14 mouse cellular contexts compared by ENCODE assay signal in the genomic region with DNA sequence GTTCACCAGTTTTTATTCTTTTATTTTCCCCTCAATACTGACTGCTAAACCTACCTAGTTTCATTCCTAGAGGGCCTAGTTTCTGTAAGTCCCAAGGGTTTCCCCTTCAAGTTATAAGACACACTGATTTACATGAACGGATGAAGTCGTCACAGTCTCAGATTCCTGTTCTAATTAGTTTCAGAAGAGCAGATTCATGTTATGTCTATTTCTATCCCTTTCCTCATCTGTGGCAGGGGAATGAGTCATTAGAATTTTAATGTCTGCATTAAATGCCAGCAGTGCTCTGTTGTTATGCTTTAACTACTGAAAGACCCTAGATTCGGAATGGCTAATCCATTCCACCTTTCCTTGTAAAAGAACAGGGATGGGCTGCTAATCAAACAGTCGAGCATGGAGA.
DNase-seq lines count a peak whose midpoint lies in the region; ATAC-seq lines count a peak whose summit lies in the region.
"Had no signal": no experiment of that assay in that cellular context is flagged by ENCODE, and none has a peak within 500 bp of the region (broad histone marks: within the 10 kb centered on the region; RNA-seq: fewer than 3 reads in every experiment).

No protein-coding gene starts in this region.

- no peaks in the 10 kb centered on the region for H3K4me1 ChIP-seq in midbrain, embryonic 12.5 days
- no peaks in the 10 kb centered on the region for H3K4me1 ChIP-seq in midbrain, embryonic 10.5 days
- H3K4me1 ChIP-seq in hindbrain, embryonic 16.5 days (ENCODE audit: control insufficient read depth, insufficient read depth, low read depth, low read length) = no peaks in the 10 kb centered on the region; the same call in 1 of the 2 replicates
- H3K4me1 ChIP-seq: embryonic facial prominence, embryonic 13.5 days; kidney, embryonic 15.5 days had no signal

- H3K27ac ChIP-seq in midbrain, embryonic 12.5 days (replicated peaks) = no peak overlapping the region
- no peak overlapping the region for H3K27ac ChIP-seq in midbrain, embryonic 10.5 days (replicated peaks)
- H3K27ac ChIP-seq in hindbrain, embryonic 16.5 days (ENCODE audit: low read depth, low read length) = no peak overlapping the region
- H3K27ac ChIP-seq: embryonic facial prominence, embryonic 13.5 days; kidney, embryonic 15.5 days had no signal

- H3K36me3 ChIP-seq in midbrain, embryonic 12.5 days = no peaks in the 10 kb centered on the region
- no peaks in the 10 kb centered on the region for H3K36me3 ChIP-seq in midbrain, embryonic 10.5 days
- H3K36me3 ChIP-seq in hindbrain, embryonic 16.5 days (ENCODE audit: control insufficient read depth, insufficient read depth, low read length) = no peaks in the 10 kb centered on the region
- H3K36me3 ChIP-seq: embryonic facial prominence, embryonic 13.5 days; kidney, embryonic 15.5 days had no signal

- no peaks in the 10 kb centered on the region for H3K9me3 ChIP-seq in midbrain, embryonic 12.5 days
- no peaks in the 10 kb centered on the region for H3K9me3 ChIP-seq in midbrain, embryonic 10.5 days (replicated peaks)
- H3K9me3 ChIP-seq in hindbrain, embryonic 16.5 days (ENCODE audit: control insufficient read depth, low read length) = no peaks in the 10 kb centered on the region
- H3K9me3 ChIP-seq: embryonic facial prominence, embryonic 13.5 days; kidney, embryonic 15.5 days had no signal

- no peaks in the 10 kb centered on the region for H3K27me3 ChIP-seq in midbrain, embryonic 12.5 days
- no peaks in the 10 kb centered on the region for H3K27me3 ChIP-seq in midbrain, embryonic 10.5 days (ENCODE audit: low read depth, poor library complexity, severe bottlenecking)
- H3K27me3 ChIP-seq in hindbrain, embryonic 16.5 days (replicated peaks; ENCODE audit: control insufficient read depth, insufficient read depth, low read length) = no peaks in the 10 kb centered on the region
- H3K27me3 ChIP-seq: embryonic facial prominence, embryonic 13.5 days; kidney, embryonic 15.5 days had no signal

- no peak overlapping the region for H3K4me3 ChIP-seq in midbrain, embryonic 12.5 days
- H3K4me3 ChIP-seq in midbrain, embryonic 10.5 days = no peak overlapping the region
- no peak overlapping the region for H3K4me3 ChIP-seq in hindbrain, embryonic 16.5 days (ENCODE audit: low read length)
- H3K4me3 ChIP-seq: embryonic facial prominence, embryonic 13.5 days; kidney, embryonic 15.5 days had no signal

- DNase-seq in frontal cortex, postnatal 14 days (ENCODE audit: low spot score in 2 of 2) = no peak
- no peak for DNase-seq in midbrain, embryonic 10.5 days (ENCODE audit: low spot score)
- peak; percentile 27 for DNase-seq in telencephalon, adult 2 months (ENCODE audit: low read depth, low spot score)
- no peak for DNase-seq in urinary bladder, postnatal 36 days (ENCODE audit: low spot score in 2 of 2)
- DNase-seq in urinary bladder, postnatal 10 days (ENCODE audit: low spot score) = no peak
- DNase-seq: adrenal gland, adult 2 months; cerebellum, postnatal 36 days; lung, embryonic 14.5 days had no signal

- no peak overlapping the region for H3K9ac ChIP-seq in midbrain, embryonic 12.5 days (replicated peaks)
- no peak overlapping the region for H3K9ac ChIP-seq in hindbrain, embryonic 16.5 days (ENCODE audit: low read depth, low read length)
- H3K9ac ChIP-seq: embryonic facial prominence, embryonic 13.5 days; kidney, embryonic 15.5 days; lung, embryonic 14.5 days had no signal

- no peak overlapping the region for H3K4me2 ChIP-seq in midbrain, embryonic 12.5 days (replicated peaks)
- no peak overlapping the region for H3K4me2 ChIP-seq in hindbrain, embryonic 16.5 days (ENCODE audit: low read length)
- H3K4me2 ChIP-seq: embryonic facial prominence, embryonic 13.5 days; kidney, embryonic 15.5 days; lung, embryonic 14.5 days had no signal

- peak; percentile 81 for ATAC-seq in frontal cortex, adult (ENCODE audit: low TSS enrichment)
- ATAC-seq in midbrain, embryonic 12.5 days (ENCODE audit: low FRiP score, low read depth) = peak; percentile 41; the same call in 1 of the 2 replicates
- ATAC-seq in hindbrain, embryonic 16.5 days = 0 out of 2 replicates have a peak, but pooled peaks have one; percentile 27
- ATAC-seq: forebrain, embryonic 16.5 days had no signal

- WGBS in midbrain, embryonic 12.5 days = 33% methylated on average over 4 of the region's 4 CpGs
- 53% methylated on average over 4 of the region's 4 CpGs for WGBS in midbrain, embryonic 10.5 days
- WGBS in hindbrain, embryonic 16.5 days = 24% methylated on average over 4 of the region's 4 CpGs

Comparison
In these comparisons a context has a peak if more than half of its experiments do, and no peak if none do; other contexts are left out.
1. ATAC-seq: peak in every context shown above with its lines; median percentile 81 in frontal cortex, adult; 41 in midbrain, embryonic 12.5 days; 27 in hindbrain, embryonic 16.5 days.